Mouse (Mus musculus): Measurements from ENCODE around the gene Coch. TPM values are rescaled to one million over a fixed set of nuclear protein-coding genes. Genes with fewer than 3 reads are reported as not detected.

Gene Coch
- 7.9 TPM for polyA plus RNA-seq (2014; fragmentation: Illumina TruSeq; extraction: RNeasy Lipid Tissue Mini Kit (QIAGEN cat#74804); ENCODE audit: low read depth, low replicate concordance)

GRCm38 (mm10) chr12:51593229-51594029, at the start of gene Coch:
Gene Coch, plus strand, starts transcription at chr12:51593341.

Other genes with a start within 250 kb of the Coch start
- 15.5 TPM for gene G2e3, start 245.3 kb upstream of the Coch start, polyA plus RNA-seq (2014; fragmentation: Illumina TruSeq; extraction: RNeasy Lipid Tissue Mini Kit (QIAGEN cat#74804); ENCODE audit: low read depth, low replicate concordance)
- 147 TPM for gene Scfd1, start 215.8 kb upstream of the Coch start, polyA plus RNA-seq (2014; fragmentation: Illumina TruSeq; extraction: RNeasy Lipid Tissue Mini Kit (QIAGEN cat#74804); ENCODE audit: low read depth, low replicate concordance)
- 65.8 TPM for gene Ap4s1, start 97.7 kb downstream of the Coch start, polyA plus RNA-seq (2014; fragmentation: Illumina TruSeq; extraction: RNeasy Lipid Tissue Mini Kit (QIAGEN cat#74804); ENCODE audit: low read depth, low replicate concordance)
- 162 TPM for gene Strn3, start 98.6 kb downstream of the Coch start, polyA plus RNA-seq (2014; fragmentation: Illumina TruSeq; extraction: RNeasy Lipid Tissue Mini Kit (QIAGEN cat#74804); ENCODE audit: low read depth, low replicate concordance)
- 82.0 TPM for gene Hectd1, start 236.2 kb downstream of the Coch start, polyA plus RNA-seq (2014; fragmentation: Illumina TruSeq; extraction: RNeasy Lipid Tissue Mini Kit (QIAGEN cat#74804); ENCODE audit: low read depth, low replicate concordance)